Comparison of ENCODE assay signal across 9 mouse cellular contexts in the genomic region with DNA sequence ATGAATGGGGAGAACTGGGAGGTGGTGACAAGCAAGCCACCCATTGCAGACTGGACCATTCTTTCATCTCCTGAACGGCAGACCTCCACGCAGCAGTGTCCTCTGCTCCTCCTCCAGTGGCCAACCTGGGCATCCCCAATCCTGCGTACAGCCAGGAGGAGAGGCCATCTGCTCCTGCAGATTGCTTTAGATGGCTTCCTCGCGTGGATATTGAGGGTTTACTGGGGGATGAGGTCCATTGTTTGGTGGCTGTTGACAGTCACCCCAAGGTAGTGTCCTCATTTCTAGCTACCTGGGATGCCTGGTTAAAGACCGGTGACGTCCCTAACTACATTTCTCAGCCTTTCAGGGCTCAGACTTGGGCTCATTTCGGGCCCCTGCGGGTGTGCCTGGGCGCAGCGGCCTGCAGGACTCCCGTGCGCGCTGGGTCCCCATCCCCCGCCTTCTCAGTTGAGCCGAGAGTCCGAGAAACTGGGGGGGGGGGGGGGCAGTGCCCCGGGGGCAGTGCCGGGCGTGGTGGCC. TPM values are rescaled to one million over a fixed set of nuclear protein-coding genes. Genes with fewer than 3 reads are reported as not detected.
A peak's percentile ranks its signal among the peaks of the same experiment; 100 is the strongest.
DNase-seq lines count a peak whose midpoint lies in the region; ATAC-seq lines count a peak whose summit lies in the region.
"Had no signal": no experiment of that assay in that cellular context is flagged by ENCODE, and none has a peak within 500 bp of the region (broad histone marks: within the 10 kb centered on the region; RNA-seq: fewer than 3 reads in every experiment).

No protein-coding gene starts in this region.

- peaks cover 23% of the 10 kb centered on the region for H3K36me3 ChIP-seq in heart, embryonic 14.5 days (ENCODE audit: control insufficient read depth, insufficient read depth, low read length)
- no peaks in the 10 kb centered on the region for H3K36me3 ChIP-seq in forebrain, embryonic 13.5 days (ENCODE audit: poor library complexity, severe bottlenecking)
- H3K36me3 ChIP-seq in liver, embryonic 16.5 days (ENCODE audit: control insufficient read depth, insufficient read depth), result peaks cover 8% of the 10 kb centered on the region

- peak overlapping the region; percentile 87 for H3K4me2 ChIP-seq in heart, embryonic 14.5 days (ENCODE audit: low read length)
- H3K4me2 ChIP-seq in forebrain, embryonic 13.5 days, result peak overlapping the region; percentile 97
- H3K4me2 ChIP-seq in liver, embryonic 16.5 days (ENCODE audit: low read depth, low read length), result peak overlapping the region; percentile 87

- no peaks in the 10 kb centered on the region for H3K27me3 ChIP-seq in heart, embryonic 14.5 days (ENCODE audit: control insufficient read depth, insufficient read depth, low read length)
- 0 out of 2 replicates have a peak, but pooled peaks cover 6% of the 10 kb centered on the region for H3K27me3 ChIP-seq in forebrain, embryonic 13.5 days
- peaks cover 2% of the 10 kb centered on the region; the same call in 1 of the 2 replicates for H3K27me3 ChIP-seq in liver, embryonic 16.5 days (ENCODE audit: control insufficient read depth, insufficient read depth, low read depth, low read length)

- peak overlapping the region; percentile 56 to 97 for H3K27ac ChIP-seq in heart, embryonic 14.5 days (replicated peaks in 1 of 2; ENCODE audit: control insufficient read depth in 1 of 2, insufficient read depth in 1 of 2, low read depth in 2 of 2, low read length in 2 of 2)
- no peak overlapping the region for H3K27ac ChIP-seq in forebrain, embryonic 13.5 days
- H3K27ac ChIP-seq in liver, embryonic 16.5 days (ENCODE audit: low read length), result no peak overlapping the region

- peaks cover 37 to 76% of the 10 kb centered on the region in 2 experiments for H3K4me1 ChIP-seq in heart, embryonic 14.5 days (ENCODE audit: control insufficient read depth in 2 of 2, insufficient read depth in 2 of 2, low read length in 2 of 2)
- H3K4me1 ChIP-seq in forebrain, embryonic 13.5 days, result peaks cover 22% of the 10 kb centered on the region
- H3K4me1 ChIP-seq in liver, embryonic 16.5 days (ENCODE audit: control insufficient read depth, low read depth, low read length), result peaks cover 53% of the 10 kb centered on the region

- no peaks in the 10 kb centered on the region for H3K9me3 ChIP-seq in heart, embryonic 14.5 days (ENCODE audit: control insufficient read depth, low read length)
- no peaks in the 10 kb centered on the region for H3K9me3 ChIP-seq in forebrain, embryonic 13.5 days (replicated peaks)
- no peaks in the 10 kb centered on the region for H3K9me3 ChIP-seq in liver, embryonic 16.5 days (replicated peaks; ENCODE audit: control insufficient read depth, low read length)

- WGBS in heart, embryonic 14.5 days, result 12% methylated on average over 19 of the region's 20 CpGs
- WGBS in forebrain, embryonic 13.5 days, result 7% methylated on average over 20 of the region's 20 CpGs
- WGBS in liver, embryonic 16.5 days (ENCODE audit: insufficient replicate concordance), result 9% methylated on average over 20 of the region's 20 CpGs

- H3K9ac ChIP-seq in heart, embryonic 14.5 days (ENCODE audit: low read length), result peak overlapping the region; percentile 83
- peak overlapping the region; percentile 75 for H3K9ac ChIP-seq in forebrain, embryonic 13.5 days
- H3K9ac ChIP-seq in liver, embryonic 16.5 days (ENCODE audit: low read depth, low read length), result peak overlapping the region; percentile 55

- peak overlapping the region; percentile 57 to 82 for H3K4me3 ChIP-seq in heart, embryonic 14.5 days (ENCODE audit: control insufficient read depth in 1 of 2, insufficient read depth in 1 of 2, low read depth in 1 of 2, low read length in 2 of 2)
- peak overlapping the region; percentile 67 for H3K4me3 ChIP-seq in forebrain, embryonic 13.5 days
- H3K4me3 ChIP-seq in liver, embryonic 16.5 days (ENCODE audit: low read depth, low read length), result peak overlapping the region; percentile 65

- DNase-seq in heart, postnatal 4 days, result no peak
- DNase-seq in cerebellum, adult 11 months, result peak; percentile 65
- DNase-seq in retina, embryonic 14.5 days (ENCODE audit: low spot score), result no peak
- DNase-seq in spleen, postnatal 36 days (ENCODE audit: low spot score in 2 of 2), result no peak
- no peak for DNase-seq in layer of hippocampus, adult 9-11 months

- no peak for ATAC-seq in heart, embryonic 14.5 days (ENCODE audit: insufficient number of reproducible peaks, insufficient read depth, low FRiP score, low read depth)
- ATAC-seq in forebrain, embryonic 13.5 days, result peak; percentile 44; the same call in 1 of the 2 replicates
- ATAC-seq in liver, embryonic 16.5 days (ENCODE audit: low read depth), result no peak

RNA-seq across cellular contexts. Expression of gene Fads3, which starts 0.4 kb away (rescaled TPM):
- polyA plus RNA-seq in heart, embryonic 14.5 days (2014; fragmentation: Nextera tagmentation; extraction: Ambion mirVana), result 25.3 and 32.5 TPM in 2 replicates
- total RNA-seq in heart, postnatal 4 days (2021), result 10 to 100 TPM; 55.6 to 55.7 TPM
- 5.8 TPM in 2 replicates for polyA plus RNA-seq in forebrain, embryonic 13.5 days (2015; fragmentation: Nextera tagmentation; extraction: Ambion mirVana)
- 7.3 and 8.6 TPM in 2 replicates for polyA plus RNA-seq in liver, embryonic 16.5 days (2015; fragmentation: Nextera tagmentation; extraction: Ambion mirVana)

RNA-seq across cellular contexts. Expression of gene Rab3il1, which starts 39.5 kb away (rescaled TPM):
- polyA plus RNA-seq in heart, embryonic 14.5 days (2014; fragmentation: Nextera tagmentation; extraction: Ambion mirVana), result 27.6 and 27.7 TPM in 2 replicates
- total RNA-seq in heart, postnatal 4 days (2021), result 10 to 100 TPM; 12.2 to 12.5 TPM
- 14.4 and 15.2 TPM in 2 replicates for polyA plus RNA-seq in forebrain, embryonic 13.5 days (2015; fragmentation: Nextera tagmentation; extraction: Ambion mirVana)
- polyA plus RNA-seq in liver, embryonic 16.5 days (2015; fragmentation: Nextera tagmentation; extraction: Ambion mirVana), result 236 and 248 TPM in 2 replicates

RNA-seq across cellular contexts. Expression of gene Best1, which starts 39.5 kb away (rescaled TPM):
- polyA plus RNA-seq in heart, embryonic 14.5 days (2014; fragmentation: Nextera tagmentation; extraction: Ambion mirVana), result 0.24 and 0.40 TPM in 2 replicates
- total RNA-seq in heart, postnatal 4 days (2021), result not detected
- 0.76 and 1.2 TPM in 2 replicates for polyA plus RNA-seq in forebrain, embryonic 13.5 days (2015; fragmentation: Nextera tagmentation; extraction: Ambion mirVana)
- polyA plus RNA-seq in liver, embryonic 16.5 days (2015; fragmentation: Nextera tagmentation; extraction: Ambion mirVana), result 0.13 and 0.14 TPM in 2 replicates
- total RNA-seq: MEL had no signal

Comparison
In these comparisons a context has a peak if more than half of its experiments do, and no peak if none do; other contexts are left out.
1. H3K27ac ChIP-seq: peak in heart, embryonic 14.5 days (2 of 2); none in forebrain, embryonic 13.5 days (single experiment) and liver, embryonic 16.5 days (single experiment).
2. Peak in every context shown above with its lines, with median percentiles within 50 percentile points of each other: H3K4me2 ChIP-seq, H3K4me3 ChIP-seq and H3K9ac ChIP-seq.